Mouse (Mus musculus): ENCODE results near the gene Spry1. TPM values are rescaled to one million over a fixed set of nuclear protein-coding genes. Genes with fewer than 3 reads are reported as not detected.
A peak's percentile ranks its signal among the peaks of the same experiment; 100 is the strongest.
"Not testable (repeated sequence)": the region's sequence is repeated elsewhere in the genome, so short reads cannot be mapped to it uniquely, and the experiment has no call there.

Spry1 gene
- polyA plus RNA-seq (2015; fragmentation: Nextera tagmentation; extraction: Ambion mirVana): 3.0 and 3.9 TPM in 2 replicates

GRCm38 (mm10) chr3:37639690-37640089 is at the start of gene Spry1:
Spry1 (plus strand) TSS chr3:37639947.
- peak within 1 kb of the TSS; percentile 62 for H3K9ac ChIP-seq
- under 1% methylated on average over 38 of the region's 38 CpGs for WGBS (ENCODE audit: insufficient replicate concordance)
- H3K9me3 ChIP-seq (replicated peaks): no peaks in the 10 kb centered on the region
- peak; percentile 78 for ATAC-seq (ENCODE audit: insufficient read depth)
- peaks cover 20% of the 10 kb centered on the region for H3K36me3 ChIP-seq (replicated peaks)
- H3K4me3 ChIP-seq (replicated peaks): peak within 1 kb of the TSS; percentile 72
- peak within 1 kb of the TSS; percentile 66 for H3K27ac ChIP-seq (replicated peaks)
- peaks cover 33% of the 10 kb centered on the region for H3K4me1 ChIP-seq (replicated peaks)
- H3K4me2 ChIP-seq: peak within 1 kb of the TSS; percentile 95
- peaks cover 37% of the 10 kb centered on the region for H3K27me3 ChIP-seq

- Histone ChIP-seq H3K4me3 (replicated peaks) (no peak overlapping the region), H3K9me3 (replicated peaks) (no peaks in the 10 kb centered on the region), H3K27ac (replicated peaks) (no peak overlapping the region), H3K27me3 (no peaks in the 10 kb centered on the region; the same call in 1 of the 2 replicates), H3K9ac (no peak overlapping the region), H3K4me2 (no peak overlapping the region), H3K36me3 (replicated peaks) (no peaks in the 10 kb centered on the region), H3K4me1 (replicated peaks) (peaks cover 12% of the 10 kb centered on the region)
- WGBS (ENCODE audit: insufficient replicate concordance): 60% methylated on average over 10 of the region's 10 CpGs
- ATAC-seq (ENCODE audit: insufficient read depth): no peak
Measured at GRCm38 (mm10) chr3:37595721-37596120, 44.0 kb upstream of the Spry1 start.

- 60% methylated on average over 6 of the region's 6 CpGs for WGBS (ENCODE audit: insufficient replicate concordance)
- no peak for ATAC-seq (ENCODE audit: insufficient read depth)
Measured at GRCm38 (mm10) chr3:37596519-37596918, 43.2 kb upstream of the Spry1 start.

GRCm38 (mm10) chr3:37597200-37597599 is 42.5 kb upstream of the Spry1 start:
- ATAC-seq (ENCODE audit: insufficient read depth): peak; percentile 62; the same call in 1 of the 2 replicates
- no peaks in the 10 kb centered on the region for H3K36me3 ChIP-seq (replicated peaks)
- no peak overlapping the region for H3K27ac ChIP-seq (replicated peaks)
- no peak overlapping the region for H3K4me3 ChIP-seq (replicated peaks)
- no peak overlapping the region for H3K9ac ChIP-seq
- H3K27me3 ChIP-seq: no peaks in the 10 kb centered on the region; the same call in 1 of the 2 replicates
- no peak overlapping the region for H3K4me2 ChIP-seq
- H3K4me1 ChIP-seq (replicated peaks): peaks cover 12% of the 10 kb centered on the region
- 53% methylated on average over 5 of the region's 5 CpGs for WGBS (ENCODE audit: insufficient replicate concordance)
- H3K9me3 ChIP-seq (replicated peaks): no peaks in the 10 kb centered on the region

More at GRCm38 (mm10) chr3:37596519-37596918, 43.2 kb upstream of the Spry1 start:
- Histone ChIP-seq H3K36me3 (replicated peaks) (no peaks in the 10 kb centered on the region), H3K27me3 (no peaks in the 10 kb centered on the region; the same call in 1 of the 2 replicates), H3K4me3 (replicated peaks) (no peak overlapping the region), H3K4me1 (replicated peaks) (peaks cover 12% of the 10 kb centered on the region), H3K4me2 (no peak overlapping the region), H3K27ac (replicated peaks) (no peak overlapping the region), H3K9ac (no peak overlapping the region), H3K9me3 (replicated peaks) (no peaks in the 10 kb centered on the region)

- not testable (repeated sequence) for ATAC-seq (ENCODE audit: insufficient read depth); H3K9me3 ChIP-seq (replicated peaks); H3K9ac ChIP-seq; H3K36me3 ChIP-seq (replicated peaks); H3K4me3 ChIP-seq (replicated peaks); H3K4me2 ChIP-seq; H3K27me3 ChIP-seq; H3K27ac ChIP-seq (replicated peaks)
- WGBS (ENCODE audit: insufficient replicate concordance): 76% methylated on average over 14 of the region's 14 CpGs
- peaks cover 25% of the 10 kb centered on the region for H3K4me1 ChIP-seq (replicated peaks)
Measured at GRCm38 (mm10) chr3:37599641-37600040, 40.1 kb upstream of the Spry1 start.

- Histone ChIP-seq H3K4me2 (no peak overlapping the region), H3K36me3 (replicated peaks) (no peaks in the 10 kb centered on the region), H3K9ac (no peak overlapping the region), H3K9me3 (replicated peaks) (no peaks in the 10 kb centered on the region), H3K27ac (replicated peaks) (no peak overlapping the region), H3K4me1 (replicated peaks) (peaks cover 13% of the 10 kb centered on the region), H3K27me3 (no peaks in the 10 kb centered on the region), H3K4me3 (replicated peaks) (no peak overlapping the region)
- ATAC-seq (ENCODE audit: insufficient read depth): no peak
- 94% methylated on average over 9 of the region's 9 CpGs for WGBS (ENCODE audit: insufficient replicate concordance)
Measured at GRCm38 (mm10) chr3:37602356-37602755, 37.4 kb upstream of the Spry1 start.

GRCm38 (mm10) chr3:37602890-37603289 is 36.9 kb upstream of the Spry1 start:
- Histone ChIP-seq H3K27ac (replicated peaks) (no peak overlapping the region), H3K9ac (no peak overlapping the region), H3K27me3 (no peaks in the 10 kb centered on the region), H3K4me3 (replicated peaks) (no peak overlapping the region), H3K4me2 (no peak overlapping the region), H3K4me1 (replicated peaks) (peaks cover 13% of the 10 kb centered on the region), H3K36me3 (replicated peaks) (no peaks in the 10 kb centered on the region), H3K9me3 (replicated peaks) (no peaks in the 10 kb centered on the region)
- ATAC-seq (ENCODE audit: insufficient read depth): peak; percentile 56
- WGBS (ENCODE audit: insufficient replicate concordance): 64% methylated on average over 7 of the region's 7 CpGs

GRCm38 (mm10) chr3:37603541-37603940 is 36.2 kb upstream of the Spry1 start:
- no peak overlapping the region for H3K9ac ChIP-seq
- H3K4me1 ChIP-seq (replicated peaks): peaks cover 13% of the 10 kb centered on the region
- ATAC-seq (ENCODE audit: insufficient read depth): no peak
- H3K9me3 ChIP-seq (replicated peaks): no peaks in the 10 kb centered on the region
- no peak overlapping the region for H3K4me2 ChIP-seq
- WGBS (ENCODE audit: insufficient replicate concordance): 22% methylated on average over 3 of the region's 3 CpGs
- H3K27ac ChIP-seq (replicated peaks): no peak overlapping the region
- H3K27me3 ChIP-seq: no peaks in the 10 kb centered on the region
- no peaks in the 10 kb centered on the region for H3K36me3 ChIP-seq (replicated peaks)
- no peak overlapping the region for H3K4me3 ChIP-seq (replicated peaks)

- H3K36me3 ChIP-seq (replicated peaks): no peaks in the 10 kb centered on the region
- H3K27me3 ChIP-seq: no peaks in the 10 kb centered on the region
- no peaks in the 10 kb centered on the region for H3K9me3 ChIP-seq (replicated peaks)
- no peak overlapping the region for H3K9ac ChIP-seq
- WGBS (ENCODE audit: insufficient replicate concordance): 61% methylated on average over 13 of the region's 13 CpGs
- no peak for ATAC-seq (ENCODE audit: insufficient read depth)
- H3K4me1 ChIP-seq (replicated peaks): peaks cover 13% of the 10 kb centered on the region
- H3K4me3 ChIP-seq (replicated peaks): no peak overlapping the region
- H3K27ac ChIP-seq (replicated peaks): no peak overlapping the region
- no peak overlapping the region for H3K4me2 ChIP-seq
Measured at GRCm38 (mm10) chr3:37604976-37605875, 34.5 kb upstream of the Spry1 start.

- H3K4me2 ChIP-seq: no peak overlapping the region
- no peaks in the 10 kb centered on the region for H3K9me3 ChIP-seq (replicated peaks)
- H3K4me1 ChIP-seq (replicated peaks): peaks cover 13% of the 10 kb centered on the region
- H3K36me3 ChIP-seq (replicated peaks): no peaks in the 10 kb centered on the region
- H3K27ac ChIP-seq (replicated peaks): no peak overlapping the region
- H3K9ac ChIP-seq: no peak overlapping the region
- no peak overlapping the region for H3K4me3 ChIP-seq (replicated peaks)
- ATAC-seq (ENCODE audit: insufficient read depth): no peak
- 69% methylated on average over 10 of the region's 10 CpGs for WGBS (ENCODE audit: insufficient replicate concordance)
- no peaks in the 10 kb centered on the region for H3K27me3 ChIP-seq
Measured at GRCm38 (mm10) chr3:37605876-37606238, 33.9 kb upstream of the Spry1 start.

GRCm38 (mm10) chr3:37608926-37609325 is 30.8 kb upstream of the Spry1 start:
- ATAC-seq (ENCODE audit: insufficient read depth): no peak
- Histone ChIP-seq H3K9me3 (replicated peaks) (no peaks in the 10 kb centered on the region), H3K4me3 (replicated peaks) (no peak overlapping the region), H3K4me1 (replicated peaks) (no peaks in the 10 kb centered on the region), H3K36me3 (replicated peaks) (no peaks in the 10 kb centered on the region), H3K27ac (replicated peaks) (no peak overlapping the region), H3K27me3 (no peaks in the 10 kb centered on the region), H3K9ac (no peak overlapping the region), H3K4me2 (no peak overlapping the region)
- WGBS (ENCODE audit: insufficient replicate concordance): 67% methylated on average over 4 of the region's 4 CpGs

Measured in liver, embryonic 15.5 days (tissue).